Mouse (Mus musculus): ENCODE measurements around the gene Pde7b. TPM values are rescaled to one million over a fixed set of nuclear protein-coding genes. Genes with fewer than 3 reads are reported as not detected.

Pde7b gene
- polyA plus RNA-seq, 1 experiment from 2014 or later, result 2.4 TPM

DNA sequence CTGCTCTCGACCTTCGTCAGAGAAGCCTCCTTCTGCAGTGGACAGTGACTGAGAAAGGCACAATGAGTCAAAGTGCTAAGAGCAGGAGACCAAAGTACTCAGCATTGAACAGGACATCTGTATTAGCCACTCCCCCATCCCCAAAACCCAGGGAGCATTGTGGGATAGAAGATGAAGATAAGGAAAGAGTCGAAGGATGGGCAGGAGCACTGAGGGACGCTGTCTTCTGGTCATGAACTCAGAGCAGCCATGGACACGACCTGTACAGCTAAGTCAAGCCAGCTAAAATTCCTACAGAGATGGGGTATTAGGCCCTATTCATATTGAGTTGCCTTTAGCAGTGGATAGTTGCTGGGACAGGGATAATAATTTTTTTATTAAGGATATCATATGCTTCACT lies 321.9 kb downstream of the Pde7b start:
- no peaks in the 10 kb centered on the region for H3K4me1 ChIP-seq (ENCODE audit: insufficient read depth, low read length)
- no peaks in the 10 kb centered on the region for H3K36me3 ChIP-seq (ENCODE audit: insufficient read depth, low read length)
- H3K4me2 ChIP-seq (replicated peaks; ENCODE audit: low read depth, low read length), result no peak overlapping the region
- no peaks in the 10 kb centered on the region for H3K27me3 ChIP-seq (ENCODE audit: insufficient read depth, low read length)
- H3K27ac ChIP-seq (ENCODE audit: low read length), result no peak overlapping the region
- 79% methylated on average over 5 of the region's 5 CpGs for WGBS
- H3K4me3 ChIP-seq (ENCODE audit: low read length), result no peak overlapping the region
- H3K9me3 ChIP-seq (ENCODE audit: low read length), result no peaks in the 10 kb centered on the region
- ATAC-seq (ENCODE audit: low FRiP score, low TSS enrichment), result no peak
- no peak overlapping the region for H3K9ac ChIP-seq (replicated peaks; ENCODE audit: low read length)

- H3K9ac ChIP-seq (replicated peaks; ENCODE audit: low read length), result no peak overlapping the region
- 77% methylated on average over 15 of the region's 15 CpGs for WGBS
- no peaks in the 10 kb centered on the region for H3K4me1 ChIP-seq (ENCODE audit: insufficient read depth, low read length)
- no peaks in the 10 kb centered on the region for H3K36me3 ChIP-seq (ENCODE audit: insufficient read depth, low read length)
- no peaks in the 10 kb centered on the region for H3K9me3 ChIP-seq (ENCODE audit: low read length)
- no peak overlapping the region for H3K27ac ChIP-seq (ENCODE audit: low read length)
- H3K27me3 ChIP-seq (ENCODE audit: insufficient read depth, low read length), result no peaks in the 10 kb centered on the region
- H3K4me2 ChIP-seq (replicated peaks; ENCODE audit: low read depth, low read length), result no peak overlapping the region
- no peak for ATAC-seq (ENCODE audit: low FRiP score, low TSS enrichment)
- H3K4me3 ChIP-seq (ENCODE audit: low read length), result no peak overlapping the region
Measured at GRCm38 (mm10) chr10:20400406-20400805, 324.5 kb downstream of the Pde7b start.

DNA sequence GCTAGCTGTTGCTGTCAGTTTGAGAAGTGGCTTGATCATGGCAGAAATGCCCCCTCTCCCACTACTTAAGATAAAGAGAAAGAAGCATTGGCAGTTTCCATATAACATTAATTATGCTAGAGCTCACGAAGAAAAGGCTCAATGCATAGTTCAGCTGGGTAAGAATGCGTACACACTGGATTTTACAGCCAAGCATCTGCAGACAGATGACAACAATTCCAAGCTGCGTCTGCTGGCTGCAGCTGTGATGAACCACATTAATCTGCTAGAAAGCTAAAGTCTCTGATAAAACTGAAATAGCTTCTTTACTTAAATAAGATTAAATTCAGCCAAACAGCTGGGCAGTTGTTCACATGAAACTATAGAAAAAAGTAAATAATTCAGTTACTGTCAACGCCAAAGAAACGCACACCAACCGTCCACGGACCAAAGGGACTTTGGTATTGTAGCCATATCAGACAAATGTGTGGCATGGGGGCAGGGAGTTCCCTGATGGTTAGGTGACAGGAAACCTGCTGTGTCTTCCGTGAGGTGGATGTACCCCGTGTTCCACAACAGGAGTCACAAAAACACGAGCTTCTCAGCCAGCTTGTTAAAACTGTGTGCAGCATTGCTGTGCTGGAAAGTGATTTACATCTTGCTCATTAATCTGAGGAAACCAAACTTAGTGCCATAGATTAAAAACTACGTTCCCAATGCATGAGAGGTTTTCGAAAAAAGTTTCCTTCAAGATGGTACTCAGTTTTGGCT lies 326.1 kb downstream of the Pde7b start:
- no peaks in the 10 kb centered on the region for H3K4me1 ChIP-seq (ENCODE audit: insufficient read depth, low read length)
- ATAC-seq (ENCODE audit: low FRiP score, low TSS enrichment), result no peak
- no peak overlapping the region for H3K4me3 ChIP-seq (ENCODE audit: low read length)
- no peaks in the 10 kb centered on the region for H3K27me3 ChIP-seq (ENCODE audit: insufficient read depth, low read length)
- H3K4me2 ChIP-seq (replicated peaks; ENCODE audit: low read depth, low read length), result no peak overlapping the region
- H3K36me3 ChIP-seq (ENCODE audit: insufficient read depth, low read length), result no peaks in the 10 kb centered on the region
- H3K9ac ChIP-seq (replicated peaks; ENCODE audit: low read length), result no peak overlapping the region
- WGBS, result 44% methylated on average over 12 of the region's 12 CpGs
- H3K27ac ChIP-seq (ENCODE audit: low read length), result no peak overlapping the region
- H3K9me3 ChIP-seq (ENCODE audit: low read length), result no peaks in the 10 kb centered on the region

DNA sequence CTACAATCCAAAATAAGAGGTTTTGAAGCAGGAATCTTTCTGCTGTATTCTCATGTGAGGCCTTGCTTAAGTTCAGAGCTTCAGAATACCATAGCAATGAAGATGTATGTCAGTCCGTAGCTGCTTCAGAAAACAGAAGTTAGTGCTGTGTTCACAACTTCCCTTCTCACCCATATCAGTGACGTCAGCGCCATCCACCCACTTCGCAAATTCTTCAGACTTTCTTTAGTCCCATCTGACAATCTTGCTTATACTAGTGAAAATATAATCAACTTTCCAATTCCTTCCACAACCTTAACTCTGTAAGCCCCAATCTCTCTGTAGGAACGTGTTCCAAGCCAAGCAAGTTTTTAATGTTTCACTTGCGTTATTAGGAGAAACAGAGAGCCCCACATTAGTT lies 326.7 kb downstream of the Pde7b start:
- Histone ChIP-seq H3K9ac (replicated peaks; ENCODE audit: low read length) (no peak overlapping the region), H3K4me1 (ENCODE audit: insufficient read depth, low read length) (no peaks in the 10 kb centered on the region), H3K9me3 (ENCODE audit: low read length) (no peaks in the 10 kb centered on the region), H3K4me2 (replicated peaks; ENCODE audit: low read depth, low read length) (no peak overlapping the region), H3K27ac (ENCODE audit: low read length) (no peak overlapping the region), H3K4me3 (ENCODE audit: low read length) (no peak overlapping the region), H3K36me3 (ENCODE audit: insufficient read depth, low read length) (no peaks in the 10 kb centered on the region), H3K27me3 (ENCODE audit: insufficient read depth, low read length) (no peaks in the 10 kb centered on the region)
- WGBS, result 75% methylated on average over 6 of the region's 6 CpGs
- ATAC-seq (ENCODE audit: low FRiP score, low TSS enrichment), result no peak

GRCm38 (mm10) chr10:20395778-20396177 lies 329.1 kb downstream of the Pde7b start:
- no peaks in the 10 kb centered on the region for H3K27me3 ChIP-seq (ENCODE audit: insufficient read depth, low read length)
- ATAC-seq (ENCODE audit: low FRiP score, low TSS enrichment), result no peak
- no peak overlapping the region for H3K27ac ChIP-seq (ENCODE audit: low read length)
- no peaks in the 10 kb centered on the region for H3K4me1 ChIP-seq (ENCODE audit: insufficient read depth, low read length)
- no peaks in the 10 kb centered on the region for H3K9me3 ChIP-seq (ENCODE audit: low read length)
- H3K4me2 ChIP-seq (replicated peaks; ENCODE audit: low read depth, low read length), result no peak overlapping the region
- no peak overlapping the region for H3K4me3 ChIP-seq (ENCODE audit: low read length)
- no peaks in the 10 kb centered on the region for H3K36me3 ChIP-seq (ENCODE audit: insufficient read depth, low read length)
- 98% methylated on average over 3 of the region's 3 CpGs for WGBS
- no peak overlapping the region for H3K9ac ChIP-seq (replicated peaks; ENCODE audit: low read length)

GRCm38 (mm10) chr10:20394815-20395214 lies 330.1 kb downstream of the Pde7b start:
- no peak overlapping the region for H3K27ac ChIP-seq (ENCODE audit: low read length)
- no peaks in the 10 kb centered on the region for H3K36me3 ChIP-seq (ENCODE audit: insufficient read depth, low read length)
- H3K9me3 ChIP-seq (ENCODE audit: low read length), result no peaks in the 10 kb centered on the region
- no peak overlapping the region for H3K4me3 ChIP-seq (ENCODE audit: low read length)
- no peak overlapping the region for H3K9ac ChIP-seq (replicated peaks; ENCODE audit: low read length)
- WGBS, result 49% methylated on average over 5 of the region's 5 CpGs
- H3K4me1 ChIP-seq (ENCODE audit: insufficient read depth, low read length), result no peaks in the 10 kb centered on the region
- ATAC-seq (ENCODE audit: low FRiP score, low TSS enrichment), result no peak
- H3K27me3 ChIP-seq (ENCODE audit: insufficient read depth, low read length), result no peaks in the 10 kb centered on the region
- H3K4me2 ChIP-seq (replicated peaks; ENCODE audit: low read depth, low read length), result no peak overlapping the region

DNA sequence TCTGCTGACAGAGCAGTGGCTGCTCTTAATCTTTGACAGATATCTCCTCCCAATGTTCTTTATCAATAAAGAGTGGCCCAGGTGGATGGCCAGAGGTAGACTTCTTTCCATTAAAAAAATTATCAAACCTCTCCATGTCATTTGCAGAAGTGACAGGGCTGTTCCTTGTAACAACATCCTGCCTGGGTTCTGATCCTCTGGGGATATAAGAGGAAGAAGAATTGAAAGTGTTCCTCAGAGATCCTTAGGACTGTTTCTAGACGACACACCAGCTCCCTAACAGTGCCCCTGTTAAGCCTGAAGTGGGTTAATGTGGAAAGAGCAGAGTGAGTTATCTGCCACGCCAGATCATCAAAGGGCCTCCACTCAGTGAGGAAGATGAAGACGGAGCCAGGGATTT lies 334.3 kb downstream of the Pde7b start:
- no peak overlapping the region for H3K9ac ChIP-seq (replicated peaks; ENCODE audit: low read length)
- H3K4me1 ChIP-seq (ENCODE audit: insufficient read depth, low read length), result no peaks in the 10 kb centered on the region
- no peaks in the 10 kb centered on the region for H3K36me3 ChIP-seq (ENCODE audit: insufficient read depth, low read length)
- H3K4me2 ChIP-seq (replicated peaks; ENCODE audit: low read depth, low read length), result no peak overlapping the region
- ATAC-seq (ENCODE audit: low FRiP score, low TSS enrichment), result no peak
- no peaks in the 10 kb centered on the region for H3K9me3 ChIP-seq (ENCODE audit: low read length)
- no peak overlapping the region for H3K27ac ChIP-seq (ENCODE audit: low read length)
- no peak overlapping the region for H3K4me3 ChIP-seq (ENCODE audit: low read length)
- 61% methylated on average over 3 of the region's 3 CpGs for WGBS
- H3K27me3 ChIP-seq (ENCODE audit: insufficient read depth, low read length), result no peaks in the 10 kb centered on the region

GRCm38 (mm10) chr10:20382807-20383419 lies 342.0 kb downstream of the Pde7b start:
- no peak overlapping the region for H3K4me3 ChIP-seq (ENCODE audit: low read length)
- H3K27me3 ChIP-seq (ENCODE audit: insufficient read depth, low read length), result no peaks in the 10 kb centered on the region
- no peaks in the 10 kb centered on the region for H3K9me3 ChIP-seq (ENCODE audit: low read length)
- WGBS, result 81% methylated on average over 6 of the region's 6 CpGs
- no peak overlapping the region for H3K9ac ChIP-seq (replicated peaks; ENCODE audit: low read length)
- peak; percentile 27; the same call in 1 of the 2 replicates for ATAC-seq (ENCODE audit: low FRiP score, low TSS enrichment)
- no peak overlapping the region for H3K27ac ChIP-seq (ENCODE audit: low read length)
- no peaks in the 10 kb centered on the region for H3K36me3 ChIP-seq (ENCODE audit: insufficient read depth, low read length)
- no peak overlapping the region for H3K4me2 ChIP-seq (replicated peaks; ENCODE audit: low read depth, low read length)
- H3K4me1 ChIP-seq (ENCODE audit: insufficient read depth, low read length), result no peaks in the 10 kb centered on the region

DNA sequence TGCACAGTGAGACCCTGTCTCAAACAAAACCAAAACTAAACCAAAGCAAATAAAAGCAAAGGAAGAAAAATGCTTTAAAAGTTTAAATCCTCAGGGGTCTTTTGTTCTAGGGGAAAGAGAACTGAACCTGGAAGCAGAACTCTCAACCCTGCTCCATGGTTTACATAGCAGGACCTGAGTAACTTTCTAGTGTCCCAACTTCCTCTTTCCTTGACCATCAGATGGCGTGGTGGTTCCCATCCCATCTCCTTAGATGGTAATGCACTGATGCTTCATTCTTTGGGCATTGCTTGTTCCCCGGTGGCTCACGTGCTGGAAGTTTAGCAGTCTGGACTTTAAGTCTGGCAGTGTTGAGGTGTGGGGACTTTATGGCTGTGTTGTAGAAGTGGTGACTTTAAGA lies 343.5 kb downstream of the Pde7b start:
- ATAC-seq (ENCODE audit: low FRiP score, low TSS enrichment), result no peak
- Histone ChIP-seq H3K9me3 (ENCODE audit: low read length) (no peaks in the 10 kb centered on the region), H3K27me3 (ENCODE audit: insufficient read depth, low read length) (no peaks in the 10 kb centered on the region), H3K4me3 (ENCODE audit: low read length) (no peak overlapping the region), H3K36me3 (ENCODE audit: insufficient read depth, low read length) (no peaks in the 10 kb centered on the region), H3K4me2 (replicated peaks; ENCODE audit: low read depth, low read length) (no peak overlapping the region), H3K27ac (ENCODE audit: low read length) (no peak overlapping the region), H3K4me1 (ENCODE audit: insufficient read depth, low read length) (no peaks in the 10 kb centered on the region), H3K9ac (replicated peaks; ENCODE audit: low read length) (no peak overlapping the region)
- WGBS, result 71% methylated on average over 3 of the region's 3 CpGs

- 83% methylated on average over 3 of the region's 3 CpGs for WGBS
Measured at GRCm38 (mm10) chr10:20380798-20381197, 344.1 kb downstream of the Pde7b start.

More at GRCm38 (mm10) chr10:20380798-20381197, 344.1 kb downstream of the Pde7b start:
- no peaks in the 10 kb centered on the region for H3K27me3 ChIP-seq (ENCODE audit: insufficient read depth, low read length)
- no peak overlapping the region for H3K4me2 ChIP-seq (replicated peaks; ENCODE audit: low read depth, low read length)
- no peaks in the 10 kb centered on the region for H3K36me3 ChIP-seq (ENCODE audit: insufficient read depth, low read length)
- H3K9me3 ChIP-seq (ENCODE audit: low read length), result no peaks in the 10 kb centered on the region
- no peak overlapping the region for H3K4me3 ChIP-seq (ENCODE audit: low read length)
- no peak overlapping the region for H3K9ac ChIP-seq (replicated peaks; ENCODE audit: low read length)
- H3K27ac ChIP-seq (ENCODE audit: low read length), result no peak overlapping the region
- no peaks in the 10 kb centered on the region for H3K4me1 ChIP-seq (ENCODE audit: insufficient read depth, low read length)
- ATAC-seq (ENCODE audit: low FRiP score, low TSS enrichment), result no peak

Measured in kidney, embryonic 16.5 days (tissue).